Mouse (Mus musculus): ENCODE results near the gene Jarid2. TPM values are rescaled to one million over a fixed set of nuclear protein-coding genes. Genes with fewer than 3 reads are reported as not detected.

The Jarid2 gene
- polyA plus RNA-seq, 1 experiment, result 10.5 TPM

GRCm38 (mm10) chr13:44912851-44913250 is 183.6 kb downstream of the Jarid2 start:
- peaks cover 2% of the 10 kb centered on the region for H3K36me3 ChIP-seq (ENCODE audit: control insufficient read depth, insufficient read depth, low read length)
- WGBS, result 53% methylated on average over 2 of the region's 2 CpGs
- peaks cover 11% of the 10 kb centered on the region for H3K4me1 ChIP-seq (ENCODE audit: control insufficient read depth, insufficient read depth, low read length)
- no peak for TF ChIP-seq POLR2A (IDR thresholded peaks at IDR 0.05; ENCODE audit: low read depth, low read length)
- H3K27ac ChIP-seq (ENCODE audit: insufficient read depth, low read depth, low read length), result no peak overlapping the region
- peak; percentile 79 for DNase-seq
- no peak overlapping the region for H3K4me3 ChIP-seq (ENCODE audit: insufficient read depth, low read depth, low read length)
- H3K27me3 ChIP-seq (replicated peaks; ENCODE audit: control insufficient read depth, insufficient read depth, low read length), result no peaks in the 10 kb centered on the region

- DNase-seq, result peak; percentile 83
- Histone ChIP-seq H3K4me3 (ENCODE audit: insufficient read depth, low read depth, low read length) (no peak overlapping the region), H3K4me1 (ENCODE audit: control insufficient read depth, insufficient read depth, low read length) (peaks cover 6% of the 10 kb centered on the region; the same call in 1 of the 2 replicates), H3K27ac (ENCODE audit: insufficient read depth, low read depth, low read length) (no peak overlapping the region), H3K36me3 (ENCODE audit: control insufficient read depth, insufficient read depth, low read length) (peaks cover 2% of the 10 kb centered on the region), H3K27me3 (replicated peaks; ENCODE audit: control insufficient read depth, insufficient read depth, low read length) (no peaks in the 10 kb centered on the region)
- no peak; the same call in 1 of the 2 replicates for TF ChIP-seq CTCF (conservative IDR thresholded peaks at IDR 0.05; ENCODE audit: insufficient read depth, insufficient read length, low read depth, low read length)
- no peak for TF ChIP-seq POLR2A (IDR thresholded peaks at IDR 0.05; ENCODE audit: low read depth, low read length)
- WGBS, result 39% methylated on average over 7 of the region's 7 CpGs
Observed at GRCm38 (mm10) chr13:44913560-44913959, 184.3 kb downstream of the Jarid2 start.

- Histone ChIP-seq H3K36me3 (ENCODE audit: control insufficient read depth, insufficient read depth, low read length) (no peaks in the 10 kb centered on the region; the same call in none of the 2 replicates), H3K4me1 (ENCODE audit: control insufficient read depth, insufficient read depth, low read length) (peaks cover 2% of the 10 kb centered on the region; the same call in 1 of the 2 replicates), H3K27me3 (replicated peaks; ENCODE audit: control insufficient read depth, insufficient read depth, low read length) (no peaks in the 10 kb centered on the region), H3K27ac (ENCODE audit: insufficient read depth, low read depth, low read length) (no peak overlapping the region), H3K4me3 (ENCODE audit: insufficient read depth, low read depth, low read length) (no peak overlapping the region)
- DNase-seq, result no peak
- TF ChIP-seq POLR2A (IDR thresholded peaks at IDR 0.05; ENCODE audit: low read depth, low read length) (no peak), CTCF (conservative IDR thresholded peaks at IDR 0.05; ENCODE audit: insufficient read depth, insufficient read length, low read depth, low read length) (no peak)
- 90% methylated on average over 5 of the region's 5 CpGs for WGBS
Observed at GRCm38 (mm10) chr13:44915382-44915781, 186.1 kb downstream of the Jarid2 start.

GRCm38 (mm10) chr13:44915945-44916344 is 186.7 kb downstream of the Jarid2 start:
- peak; percentile 35; the same call in 1 of the 2 replicates for TF ChIP-seq CTCF (conservative IDR thresholded peaks at IDR 0.05; ENCODE audit: insufficient read depth, insufficient read length, low read depth, low read length)
- TF ChIP-seq POLR2A (IDR thresholded peaks at IDR 0.05; ENCODE audit: low read depth, low read length), result no peak
- H3K36me3 ChIP-seq (ENCODE audit: control insufficient read depth, insufficient read depth, low read length), result no peaks in the 10 kb centered on the region; the same call in none of the 2 replicates
- no peak overlapping the region for H3K27ac ChIP-seq (ENCODE audit: insufficient read depth, low read depth, low read length)
- H3K4me1 ChIP-seq (ENCODE audit: control insufficient read depth, insufficient read depth, low read length), result peaks cover 2% of the 10 kb centered on the region; the same call in 1 of the 2 replicates
- no peak for DNase-seq
- H3K27me3 ChIP-seq (replicated peaks; ENCODE audit: control insufficient read depth, insufficient read depth, low read length), result no peaks in the 10 kb centered on the region
- H3K4me3 ChIP-seq (ENCODE audit: insufficient read depth, low read depth, low read length), result no peak overlapping the region
- 44% methylated on average over 4 of the region's 4 CpGs for WGBS

GRCm38 (mm10) chr13:44917202-44917601 is 187.9 kb downstream of the Jarid2 start:
- Histone ChIP-seq H3K27me3 (replicated peaks; ENCODE audit: control insufficient read depth, insufficient read depth, low read length) (no peaks in the 10 kb centered on the region), H3K27ac (ENCODE audit: insufficient read depth, low read depth, low read length) (no peak overlapping the region), H3K4me1 (ENCODE audit: control insufficient read depth, insufficient read depth, low read length) (no peaks in the 10 kb centered on the region; the same call in 1 of the 2 replicates), H3K36me3 (ENCODE audit: control insufficient read depth, insufficient read depth, low read length) (peaks cover 1% of the 10 kb centered on the region), H3K4me3 (ENCODE audit: insufficient read depth, low read depth, low read length) (no peak overlapping the region)
- DNase-seq, result no peak
- TF ChIP-seq CTCF (conservative IDR thresholded peaks at IDR 0.05; ENCODE audit: insufficient read depth, insufficient read length, low read depth, low read length), result no peak
- TF ChIP-seq POLR2A (IDR thresholded peaks at IDR 0.05; ENCODE audit: low read depth, low read length), result no peak
- WGBS, result 89% methylated on average over 4 of the region's 4 CpGs

GRCm38 (mm10) chr13:44918269-44918668 is 189.0 kb downstream of the Jarid2 start:
- no peak overlapping the region for H3K4me3 ChIP-seq (ENCODE audit: insufficient read depth, low read depth, low read length)
- 0 out of 2 replicates have a peak, but pooled peaks cover 2% of the 10 kb centered on the region for H3K4me1 ChIP-seq (ENCODE audit: control insufficient read depth, insufficient read depth, low read length)
- no peak for TF ChIP-seq POLR2A (IDR thresholded peaks at IDR 0.05; ENCODE audit: low read depth, low read length)
- TF ChIP-seq CTCF (conservative IDR thresholded peaks at IDR 0.05; ENCODE audit: insufficient read depth, insufficient read length, low read depth, low read length), result no peak
- H3K36me3 ChIP-seq (ENCODE audit: control insufficient read depth, insufficient read depth, low read length), result peaks cover 3% of the 10 kb centered on the region
- 96% methylated on average over 2 of the region's 2 CpGs for WGBS
- no peaks in the 10 kb centered on the region for H3K27me3 ChIP-seq (replicated peaks; ENCODE audit: control insufficient read depth, insufficient read depth, low read length)
- H3K27ac ChIP-seq (ENCODE audit: insufficient read depth, low read depth, low read length), result no peak overlapping the region
- DNase-seq, result no peak

- Histone ChIP-seq H3K4me3 (ENCODE audit: insufficient read depth, low read depth, low read length) (no peak overlapping the region), H3K36me3 (ENCODE audit: control insufficient read depth, insufficient read depth, low read length) (peaks cover 3% of the 10 kb centered on the region), H3K27ac (ENCODE audit: insufficient read depth, low read depth, low read length) (no peak overlapping the region), H3K4me1 (ENCODE audit: control insufficient read depth, insufficient read depth, low read length) (0 out of 2 replicates have a peak, but pooled peaks cover 2% of the 10 kb centered on the region), H3K27me3 (replicated peaks; ENCODE audit: control insufficient read depth, insufficient read depth, low read length) (no peaks in the 10 kb centered on the region)
- no peak for DNase-seq
- TF ChIP-seq CTCF (conservative IDR thresholded peaks at IDR 0.05; ENCODE audit: insufficient read depth, insufficient read length, low read depth, low read length), result no peak
- TF ChIP-seq POLR2A (IDR thresholded peaks at IDR 0.05; ENCODE audit: low read depth, low read length), result no peak
- WGBS, result 52% methylated on average over 10 of the region's 10 CpGs
Observed at GRCm38 (mm10) chr13:44921095-44921494, 191.8 kb downstream of the Jarid2 start.
